Mouse (Mus musculus) left cerebral cortex, adult 18-20 months (tissue): ENCODE measurements at regions not wholly inside any gene's neighbourhood (a gene's known extent, or its start where the extent isn't known, plus 50 kb on each side); places are given as distances from the start of the nearest gene placed in this dataset.
A peak's percentile ranks its signal among the peaks of the same experiment; 100 is the strongest.

Source experiments
- DNase-seq, 2 experiments: peaks; one replicate each; pipeline ENCODE4 v3.0.0; 2021 to 2022; ENCODE audit warnings: low spot score in 2 of 2, mixed read lengths in 1 of 2

- DNase-seq, result no peak
These were observed 158.7 kb upstream of the Foxq1 start for GRCm38 (mm10) chr13:31397246-31397645.

- DNase-seq, result no peak
These were observed 155.5 kb upstream of the Foxq1 start for GRCm38 (mm10) chr13:31400401-31400800.

- no peak for DNase-seq
These were observed 150.6 kb upstream of the Foxq1 start for GRCm38 (mm10) chr13:31405312-31405711.

GRCm38 (mm10) chr13:31408439-31409122 lies 147.4 kb upstream of the Foxq1 start:
- no peak for DNase-seq

- DNase-seq, result no peak
These were observed 146.8 kb upstream of the Foxq1 start for GRCm38 (mm10) chr13:31409123-31409513.

GRCm38 (mm10) chr13:31421556-31421955 lies 134.4 kb upstream of the Foxq1 start:
- DNase-seq, result no peak

GRCm38 (mm10) chr13:31423599-31423998 lies 132.3 kb upstream of the Foxq1 start:
- DNase-seq, result no peak

- DNase-seq, result no peak
These were observed 130.0 kb upstream of the Foxq1 start for GRCm38 (mm10) chr13:31425825-31426500.

GRCm38 (mm10) chr13:31436434-31436833 lies 119.5 kb upstream of the Foxq1 start:
- DNase-seq, result no peak

- DNase-seq, result no peak
These were observed 115.9 kb upstream of the Foxq1 start for GRCm38 (mm10) chr13:31439761-31440627.

- DNase-seq, result peak in 1 of 2 experiments; percentile 8
These were observed 97.1 kb upstream of the Foxq1 start for GRCm38 (mm10) chr13:31458883-31459282.

- no peak for DNase-seq
These were observed 90.8 kb upstream of the Foxq1 start for GRCm38 (mm10) chr13:31465141-31465540.

- DNase-seq, result no peak
These were observed 90.2 kb upstream of the Foxq1 start for GRCm38 (mm10) chr13:31465711-31466110.

- no peak for DNase-seq
These were observed 87.8 kb upstream of the Foxq1 start for GRCm38 (mm10) chr13:31468131-31468530.

- DNase-seq, result no peak
These were observed 87.0 kb upstream of the Foxq1 start for GRCm38 (mm10) chr13:31468983-31469382.

- DNase-seq, result no peak
These were observed 83.6 kb upstream of the Foxq1 start for GRCm38 (mm10) chr13:31472366-31472765.

GRCm38 (mm10) chr13:31472804-31473203 lies 83.1 kb upstream of the Foxq1 start:
- no peak for DNase-seq

- no peak for DNase-seq
These were observed 82.7 kb upstream of the Foxq1 start for GRCm38 (mm10) chr13:31473275-31473674.

GRCm38 (mm10) chr13:31475845-31476244 lies 80.1 kb upstream of the Foxq1 start:
- DNase-seq, result peak; percentile 42 to 67

- DNase-seq, result no peak
These were observed 78.6 kb upstream of the Foxq1 start for GRCm38 (mm10) chr13:31477171-31477867.

GRCm38 (mm10) chr13:31481105-31481844 lies 74.7 kb upstream of the Foxq1 start:
- DNase-seq, result no peak
